Mouse (Mus musculus) neural tube, embryonic 15.5 days (tissue): Measurements from ENCODE around the gene Rint1. TPM values are rescaled to one million over a fixed set of nuclear protein-coding genes. Genes with fewer than 3 reads are reported as not detected.
A peak's percentile ranks its signal among the peaks of the same experiment; 100 is the strongest.
"Not testable (repeated sequence)": the region's sequence is repeated elsewhere in the genome, so short reads cannot be mapped to it uniquely, and the experiment has no call there.

Experiments
- ATAC-seq: fragments of 200-750 bp; cut with Nextera tagmentation; 2 replicates; pipeline ENCODE4 v1.8.0; 2017; ENCODE audit warnings: mild to moderate bottlenecking, moderate TSS enrichment, moderate library complexity; ENCODE audit not compliant: low FRiP score
- H3K27ac ChIP-seq: fragments of 300-500 bp; sonication (generic); replicated peaks from 2 replicates; pipeline ENCODE4 v1.5.1; 2015; ENCODE audit warnings: mild to moderate bottlenecking, inconsistent platforms
- H3K27me3 ChIP-seq: fragments of 300-500 bp; sonication (generic); replicated peaks from 2 replicates; pipeline ENCODE4 v1.6.1; 2015; ENCODE audit warnings: inconsistent platforms
- H3K36me3 ChIP-seq: fragments of 300-500 bp; sonication (generic); 2 replicates; pipeline ENCODE4 v1.6.1; 2015; ENCODE audit warnings: inconsistent platforms
- H3K4me1 ChIP-seq: fragments of 300-500 bp; sonication (generic); 2 replicates; pipeline ENCODE4 v1.6.1; 2015; ENCODE audit warnings: inconsistent platforms
- H3K4me2 ChIP-seq: fragments of 300-500 bp; sonication (generic); 2 replicates; pipeline ENCODE4 v1.6.1; 2015; ENCODE audit warnings: inconsistent platforms, mild to moderate bottlenecking, moderate library complexity
- H3K4me3 ChIP-seq: fragments of 300-500 bp; sonication (generic); replicated peaks from 2 replicates; pipeline ENCODE4 v1.5.1; 2015; ENCODE audit warnings: mild to moderate bottlenecking, inconsistent platforms
- H3K9ac ChIP-seq: fragments of 300-500 bp; sonication (generic); replicated peaks from 2 replicates; pipeline ENCODE4 v1.6.1; 2015; ENCODE audit warnings: mild to moderate bottlenecking, inconsistent platforms
- H3K9me3 ChIP-seq: fragments of 300-500 bp; sonication (generic); replicated peaks from 2 replicates; pipeline ENCODE4 v1.6.1; 2016; ENCODE audit warnings: inconsistent platforms
- WGBS: fragments of 180-500 bp; shearing (Covaris S2); methylation state at CpG from one replicate; pipeline ENCODE4 v1.1.7; 2015; ENCODE audit warnings: mixed read lengths; 5-methylcytosine and 5-hydroxymethylcytosine counted together
- polyA plus RNA-seq: library from polyadenylated mRNA; unstranded; fragments of >200 nt; fragmentation: Nextera tagmentation; extraction: Ambion mirVana; gene quantifications from 2 replicates; pipeline ENCODE4 v1.2.1, GENCODE M21; 2015

The Rint1 gene
- polyA plus RNA-seq, 1 experiment from 2014 or later, result 32.0 TPM

GRCm38 (mm10) chr5:23830897-23831752 lies 43.6 kb downstream of the Rint1 start:
- no peaks in the 10 kb centered on the region for H3K36me3 ChIP-seq
- H3K4me3 ChIP-seq, result peak overlapping the region; percentile 24
- H3K9me3 ChIP-seq, result no peaks in the 10 kb centered on the region
- peaks cover 18% of the 10 kb centered on the region for H3K27me3 ChIP-seq
- H3K27ac ChIP-seq, result no peak overlapping the region
- peak overlapping the region; percentile 48 for H3K4me2 ChIP-seq
- WGBS, result 47% methylated on average over 58 of the region's 58 CpGs
- no peak for ATAC-seq
- 0 out of 2 replicates have a peak, but pooled peaks cover 3% of the 10 kb centered on the region for H3K4me1 ChIP-seq
- H3K9ac ChIP-seq, result no peak overlapping the region

- not testable (repeated sequence) for H3K9ac ChIP-seq, H3K9me3 ChIP-seq, ATAC-seq, H3K4me2 ChIP-seq, H3K4me1 ChIP-seq, H3K27ac ChIP-seq, H3K4me3 ChIP-seq
- 58% methylated on average over 1 of the region's 1 CpGs for WGBS
- Histone ChIP-seq H3K27me3 (peaks cover 13% of the 10 kb centered on the region), H3K36me3 (peaks cover 15% of the 10 kb centered on the region)
These were observed 48.2 kb downstream of the Rint1 start for GRCm38 (mm10) chr5:23835691-23836090.

- Histone ChIP-seq H3K36me3 (peaks cover 15% of the 10 kb centered on the region), H3K4me2 (no peak overlapping the region), H3K4me1 (peaks cover 11% of the 10 kb centered on the region), H3K27ac (no peak overlapping the region), H3K4me3 (no peak overlapping the region), H3K9me3 (no peaks in the 10 kb centered on the region), H3K27me3 (no peaks in the 10 kb centered on the region), H3K9ac (no peak overlapping the region)
- WGBS, result 88% methylated on average over 7 of the region's 7 CpGs
- ATAC-seq, result no peak
These were observed 50.6 kb downstream of the Rint1 start for GRCm38 (mm10) chr5:23838158-23838557.

GRCm38 (mm10) chr5:23843674-23844530 lies 56.4 kb downstream of the Rint1 start, which contains the start of gene Tomm7:
TSS of gene Tomm7 (minus strand) at chr5:23844161.
- peak within 1 kb of the TSS; percentile 80 for H3K4me3 ChIP-seq
- peaks cover 21% of the 10 kb centered on the region for H3K4me1 ChIP-seq
- peak within 1 kb of the TSS; percentile 70 for H3K4me2 ChIP-seq
- peaks cover 9% of the 10 kb centered on the region for H3K36me3 ChIP-seq
- H3K9ac ChIP-seq, result peak within 1 kb of the TSS; percentile 82
- under 1% methylated on average over 44 of the region's 44 CpGs for WGBS
- H3K27me3 ChIP-seq, result no peaks in the 10 kb centered on the region
- H3K27ac ChIP-seq, result peak within 1 kb of the TSS; percentile 90
- ATAC-seq, result peak; percentile 93
- H3K9me3 ChIP-seq, result no peaks in the 10 kb centered on the region

GRCm38 (mm10) chr5:23844531-23844841 lies 57.0 kb downstream of the Rint1 start:
- H3K4me3 ChIP-seq, result peak overlapping the region; percentile 80
- H3K27ac ChIP-seq, result peak overlapping the region; percentile 90
- H3K9me3 ChIP-seq, result no peaks in the 10 kb centered on the region
- H3K4me2 ChIP-seq, result peak overlapping the region; percentile 70
- ATAC-seq, result peak; percentile 16
- H3K27me3 ChIP-seq, result no peaks in the 10 kb centered on the region
- H3K4me1 ChIP-seq, result peaks cover 21% of the 10 kb centered on the region
- peaks cover 3% of the 10 kb centered on the region for H3K36me3 ChIP-seq
- H3K9ac ChIP-seq, result peak overlapping the region; percentile 82
- 38% methylated on average over 7 of the region's 7 CpGs for WGBS

- no peaks in the 10 kb centered on the region for H3K9me3 ChIP-seq
- H3K4me3 ChIP-seq, result no peak overlapping the region; the same call in 1 of the 2 replicates
- no peaks in the 10 kb centered on the region for H3K36me3 ChIP-seq
- 81% methylated on average over 3 of the region's 3 CpGs for WGBS
- no peaks in the 10 kb centered on the region for H3K27me3 ChIP-seq
- H3K4me1 ChIP-seq, result peaks cover 21% of the 10 kb centered on the region
- no peak overlapping the region for H3K27ac ChIP-seq
- no peak overlapping the region for H3K9ac ChIP-seq
- no peak for ATAC-seq
- H3K4me2 ChIP-seq, result peak overlapping the region; percentile 70
These were observed 57.6 kb downstream of the Rint1 start for GRCm38 (mm10) chr5:23845141-23845540.

- H3K4me1 ChIP-seq, result peaks cover 15% of the 10 kb centered on the region
- H3K9me3 ChIP-seq, result no peaks in the 10 kb centered on the region
- peak overlapping the region; percentile 77 for H3K4me2 ChIP-seq
- H3K27ac ChIP-seq, result peak overlapping the region; percentile 81
- peaks cover 28% of the 10 kb centered on the region for H3K36me3 ChIP-seq
- H3K27me3 ChIP-seq, result no peaks in the 10 kb centered on the region
- ATAC-seq, result peak; percentile 95
- peak overlapping the region; percentile 92 for H3K4me3 ChIP-seq
- WGBS, result under 1% methylated on average over 58 of the region's 61 CpGs
- peak overlapping the region; percentile 79 for H3K9ac ChIP-seq
These were observed 63.0 kb downstream of the Rint1 start for GRCm38 (mm10) chr5:23850345-23851159.

GRCm38 (mm10) chr5:23851160-23851555 lies 63.6 kb downstream of the Rint1 start:
- H3K4me3 ChIP-seq, result peak overlapping the region; percentile 92
- peak overlapping the region; percentile 77 for H3K4me2 ChIP-seq
- peak; percentile 27 for ATAC-seq
- not testable (repeated sequence) for H3K27me3 ChIP-seq, H3K9me3 ChIP-seq
- peak overlapping the region; percentile 81 for H3K27ac ChIP-seq
- H3K36me3 ChIP-seq, result peaks cover 35% of the 10 kb centered on the region
- WGBS, result 15% methylated on average over 4 of the region's 4 CpGs
- H3K4me1 ChIP-seq, result peaks cover 15% of the 10 kb centered on the region
- H3K9ac ChIP-seq, result peak overlapping the region; percentile 79

- WGBS, result 87% methylated on average over 1 of the region's 1 CpGs
- not testable (repeated sequence) for H3K9ac ChIP-seq, H3K4me3 ChIP-seq, H3K9me3 ChIP-seq, H3K27ac ChIP-seq, ATAC-seq, H3K27me3 ChIP-seq, H3K4me2 ChIP-seq
- Histone ChIP-seq H3K4me1 (peaks cover 15% of the 10 kb centered on the region), H3K36me3 (peaks cover 43% of the 10 kb centered on the region)
These were observed 65.4 kb downstream of the Rint1 start for GRCm38 (mm10) chr5:23852916-23853315.

- peaks cover 43% of the 10 kb centered on the region for H3K36me3 ChIP-seq
- peaks cover 15% of the 10 kb centered on the region for H3K4me1 ChIP-seq
- no peak for ATAC-seq
These were observed 68.0 kb downstream of the Rint1 start for GRCm38 (mm10) chr5:23855484-23855883.

GRCm38 (mm10) chr5:23856164-23856563 lies 68.7 kb downstream of the Rint1 start:
- Histone ChIP-seq H3K36me3 (peaks cover 46% of the 10 kb centered on the region), H3K9me3 (no peaks in the 10 kb centered on the region), H3K4me2 (no peak overlapping the region), H3K27me3 (no peaks in the 10 kb centered on the region), H3K9ac (no peak overlapping the region), H3K27ac (no peak overlapping the region), H3K4me3 (no peak overlapping the region), H3K4me1 (peaks cover 10% of the 10 kb centered on the region)
- 90% methylated on average over 1 of the region's 1 CpGs for WGBS
- no peak for ATAC-seq

More at GRCm38 (mm10) chr5:23855484-23855883, 68.0 kb downstream of the Rint1 start:
- Histone ChIP-seq H3K9ac (no peak overlapping the region), H3K9me3 (no peaks in the 10 kb centered on the region), H3K27me3 (no peaks in the 10 kb centered on the region), H3K27ac (no peak overlapping the region), H3K4me3 (no peak overlapping the region), H3K4me2 (no peak overlapping the region)
- 96% methylated on average over 6 of the region's 6 CpGs for WGBS
